Mouse (Mus musculus) intestine, embryonic 16.5 days (tissue): ENCODE measurements around the gene Nploc4. TPM values are rescaled to one million over a fixed set of nuclear protein-coding genes. Genes with fewer than 3 reads are reported as not detected.

Source experiments
- ATAC-seq: fragments of 200-750 bp; cut with Nextera tagmentation; 2 replicates; pipeline ENCODE4 v1.8.0; 2017; ENCODE audit warnings: moderate TSS enrichment, moderate library complexity
- H3K27ac ChIP-seq: fragments of 300-500 bp; sonication (generic); 2 replicates; pipeline ENCODE4 v1.5.1; 2014; ENCODE audit warnings: mild to moderate bottlenecking, low read length
- H3K27me3 ChIP-seq: fragments of 300-500 bp; sonication (generic); replicated peaks from 2 replicates; pipeline ENCODE4 v1.6.1; 2014; ENCODE audit warnings: low read length, control low read depth, mixed read lengths; ENCODE audit not compliant: control insufficient read depth, insufficient read depth
- H3K36me3 ChIP-seq: fragments of 300-500 bp; sonication (generic); 2 replicates; pipeline ENCODE4 v1.6.1; 2014; ENCODE audit warnings: low read length, control low read depth; ENCODE audit not compliant: control insufficient read depth, insufficient read depth
- H3K4me1 ChIP-seq: fragments of 300-500 bp; sonication (generic); 2 replicates; pipeline ENCODE4 v1.6.1; 2014; ENCODE audit warnings: low read length, control low read depth, mixed read lengths; ENCODE audit not compliant: control insufficient read depth, insufficient read depth
- H3K4me2 ChIP-seq: fragments of 300-500 bp; sonication (generic); 2 replicates; pipeline ENCODE4 v1.6.1; 2014; ENCODE audit warnings: low read depth, low read length, control low read depth
- H3K4me3 ChIP-seq: fragments of 300-500 bp; sonication (generic); 2 replicates; pipeline ENCODE4 v1.5.1; 2014; ENCODE audit warnings: mild to moderate bottlenecking, low read length
- H3K9ac ChIP-seq: fragments of 300-500 bp; sonication (generic); 2 replicates; pipeline ENCODE4 v1.6.1; 2014; ENCODE audit warnings: low read depth, low read length
- H3K9me3 ChIP-seq: fragments of 300-500 bp; sonication (generic); 2 replicates; pipeline ENCODE4 v1.6.1; 2016; ENCODE audit warnings: low read length, control low read depth; ENCODE audit not compliant: control insufficient read depth
- WGBS: fragments of 180-500 bp; shearing (Covaris S2); extraction: QIAGEN DNeasy Blood & Tissue Kit; methylation state at CpG from one replicate; pipeline ENCODE4 v1.1.7; 2014; 5-methylcytosine and 5-hydroxymethylcytosine counted together
- polyA plus RNA-seq: library from polyadenylated mRNA; unstranded; fragments of >200 nt; fragmentation: Nextera tagmentation; extraction: Ambion mirVana; gene quantifications from 2 replicates; pipeline ENCODE4 v1.2.1, GENCODE M21; 2015

Gene Nploc4
- polyA plus RNA-seq, 1 experiment from 2014 or later = 19.5 TPM

- Histone ChIP-seq H3K4me2 (no peak overlapping the region), H3K4me1 (peaks cover 16% of the 10 kb centered on the region), H3K9me3 (no peaks in the 10 kb centered on the region), H3K9ac (no peak overlapping the region), H3K4me3 (no peak overlapping the region), H3K36me3 (peaks cover 19% of the 10 kb centered on the region; the same call in 1 of the 2 replicates), H3K27me3 (no peaks in the 10 kb centered on the region), H3K27ac (no peak overlapping the region)
- 92% methylated on average over 10 of the region's 10 CpGs for WGBS
- no peak for ATAC-seq
Observed at GRCm38 (mm10) chr11:120375324-120375723, 62.2 kb downstream of the Nploc4 start.

- H3K9me3 ChIP-seq = no peaks in the 10 kb centered on the region
- 86% methylated on average over 23 of the region's 23 CpGs for WGBS
- no peak overlapping the region for H3K4me2 ChIP-seq
- no peaks in the 10 kb centered on the region for H3K27me3 ChIP-seq
- H3K4me3 ChIP-seq = no peak overlapping the region
- no peak overlapping the region for H3K27ac ChIP-seq
- H3K36me3 ChIP-seq = peaks cover 19% of the 10 kb centered on the region; the same call in 1 of the 2 replicates
- no peak for ATAC-seq
- H3K9ac ChIP-seq = peak overlapping the region; percentile 29; the same call in 1 of the 2 replicates
- H3K4me1 ChIP-seq = peaks cover 17% of the 10 kb centered on the region
Observed at GRCm38 (mm10) chr11:120373820-120374586, 63.5 kb downstream of the Nploc4 start.

GRCm38 (mm10) chr11:120373025-120373424 lies 64.5 kb downstream of the Nploc4 start:
- Histone ChIP-seq H3K36me3 (peaks cover 19% of the 10 kb centered on the region; the same call in 1 of the 2 replicates), H3K4me1 (peaks cover 14% of the 10 kb centered on the region), H3K4me3 (no peak overlapping the region), H3K9me3 (no peaks in the 10 kb centered on the region), H3K27me3 (no peaks in the 10 kb centered on the region), H3K9ac (no peak overlapping the region), H3K4me2 (no peak overlapping the region), H3K27ac (no peak overlapping the region)
- WGBS = 67% methylated on average over 13 of the region's 13 CpGs
- no peak for ATAC-seq

- H3K4me3 ChIP-seq = no peak overlapping the region
- peak; percentile 80 for ATAC-seq
- H3K27ac ChIP-seq = peak overlapping the region; percentile 41; the same call in 1 of the 2 replicates
- WGBS = 35% methylated on average over 8 of the region's 8 CpGs
- H3K27me3 ChIP-seq = no peaks in the 10 kb centered on the region
- no peak overlapping the region for H3K4me2 ChIP-seq
- peaks cover 7% of the 10 kb centered on the region for H3K4me1 ChIP-seq
- peak overlapping the region; percentile 49; the same call in 1 of the 2 replicates for H3K9ac ChIP-seq
- H3K36me3 ChIP-seq = peaks cover 15% of the 10 kb centered on the region; the same call in 1 of the 2 replicates
- H3K9me3 ChIP-seq = no peaks in the 10 kb centered on the region
Observed at GRCm38 (mm10) chr11:120369656-120370055, 67.9 kb downstream of the Nploc4 start.

- H3K9ac ChIP-seq = no peak overlapping the region
- H3K27ac ChIP-seq = no peak overlapping the region
- no peaks in the 10 kb centered on the region for H3K9me3 ChIP-seq
- H3K4me1 ChIP-seq = peaks cover 7% of the 10 kb centered on the region
- whole genome bisulfite sequencing = 32% methylated on average over 7 of the region's 7 CpGs
- H3K27me3 ChIP-seq = no peaks in the 10 kb centered on the region; the same call in 1 of the 2 replicates
- H3K36me3 ChIP-seq = no peaks in the 10 kb centered on the region
- no peak overlapping the region for H3K4me2 ChIP-seq
- no peak for ATAC-seq
- H3K4me3 ChIP-seq = no peak overlapping the region
Observed at GRCm38 (mm10) chr11:120366443-120367027, 71.0 kb downstream of the Nploc4 start.

- Histone ChIP-seq H3K36me3 (no peaks in the 10 kb centered on the region), H3K27me3 (no peaks in the 10 kb centered on the region; the same call in 1 of the 2 replicates), H3K9me3 (no peaks in the 10 kb centered on the region), H3K27ac (no peak overlapping the region), H3K4me3 (no peak overlapping the region), H3K4me1 (peaks cover 10% of the 10 kb centered on the region), H3K9ac (no peak overlapping the region), H3K4me2 (no peak overlapping the region)
- no peak for ATAC-seq
- 82% methylated on average over 6 of the region's 6 CpGs for WGBS
Observed at GRCm38 (mm10) chr11:120362891-120363290, 74.6 kb downstream of the Nploc4 start.

GRCm38 (mm10) chr11:120361295-120361694 lies 76.2 kb downstream of the Nploc4 start, which contains the start of gene Fscn2:
Gene Fscn2 (plus strand): TSS chr11:120361534.
- H3K4me1 ChIP-seq = peaks cover 17% of the 10 kb centered on the region
- no peak within 1 kb of the TSS for H3K4me2 ChIP-seq
- 65% methylated on average over 10 of the region's 10 CpGs for WGBS
- H3K4me3 ChIP-seq = no peak within 1 kb of the TSS
- H3K27me3 ChIP-seq = no peaks in the 10 kb centered on the region; the same call in 1 of the 2 replicates
- H3K9ac ChIP-seq = no peak within 1 kb of the TSS
- no peaks in the 10 kb centered on the region for H3K36me3 ChIP-seq
- no peak within 1 kb of the TSS for H3K27ac ChIP-seq
- ATAC-seq = no peak
- no peaks in the 10 kb centered on the region for H3K9me3 ChIP-seq

- Histone ChIP-seq H3K9ac (no peak overlapping the region), H3K4me1 (peaks cover 17% of the 10 kb centered on the region), H3K36me3 (no peaks in the 10 kb centered on the region), H3K4me3 (no peak overlapping the region), H3K27ac (no peak overlapping the region), H3K4me2 (no peak overlapping the region), H3K9me3 (no peaks in the 10 kb centered on the region), H3K27me3 (no peaks in the 10 kb centered on the region; the same call in 1 of the 2 replicates)
- 77% methylated on average over 5 of the region's 5 CpGs for WGBS
- ATAC-seq = no peak
Observed at GRCm38 (mm10) chr11:120360755-120361154, 76.8 kb downstream of the Nploc4 start.

GRCm38 (mm10) chr11:120360062-120360461 lies 77.4 kb downstream of the Nploc4 start:
- Histone ChIP-seq H3K9ac (no peak overlapping the region), H3K9me3 (no peaks in the 10 kb centered on the region), H3K27me3 (no peaks in the 10 kb centered on the region; the same call in 1 of the 2 replicates), H3K4me3 (no peak overlapping the region), H3K27ac (no peak overlapping the region), H3K4me2 (no peak overlapping the region), H3K4me1 (peaks cover 24% of the 10 kb centered on the region), H3K36me3 (no peaks in the 10 kb centered on the region)
- WGBS = 54% methylated on average over 8 of the region's 8 CpGs
- ATAC-seq = no peak
